ENCODE assay signal across 8 mouse cellular contexts in genomic region chr3:58416726-58417437, GRCm38 (mm10). TPM values are rescaled to one million over a fixed set of nuclear protein-coding genes. Genes with fewer than 3 reads are reported as not detected.
A peak's percentile ranks its signal among the peaks of the same experiment; 100 is the strongest.
DNase-seq lines count a peak whose midpoint lies in the region; ATAC-seq and TF ChIP-seq lines count a peak whose summit lies in the region.

No protein-coding gene starts in this region.

- H3K36me3 ChIP-seq in embryonic facial prominence, embryonic 10.5 days (replicated peaks) = peaks cover 9% of the 10 kb centered on the region; the same call in 1 of the 2 replicates
- no peaks in the 10 kb centered on the region for H3K36me3 ChIP-seq in intestine, postnatal 0 days (ENCODE audit: control insufficient read depth, insufficient read depth)
- H3K36me3 ChIP-seq in limb, embryonic 12.5 days = peaks cover 7% of the 10 kb centered on the region; the same call in 1 of the 2 replicates
- no peaks in the 10 kb centered on the region for H3K36me3 ChIP-seq in midbrain, embryonic 13.5 days
- no peaks in the 10 kb centered on the region for H3K36me3 ChIP-seq in small intestine, adult 2 months (ENCODE audit: control insufficient read depth, insufficient read depth, low read length)

- H3K9ac ChIP-seq in intestine, postnatal 0 days (ENCODE audit: low read depth, low read length) = peak overlapping the region; percentile 91
- peak overlapping the region; percentile 98 for H3K9ac ChIP-seq in limb, embryonic 12.5 days (replicated peaks)
- H3K9ac ChIP-seq in midbrain, embryonic 13.5 days (replicated peaks) = peak overlapping the region; percentile 99

- H3K27me3 ChIP-seq in embryonic facial prominence, embryonic 10.5 days (replicated peaks; ENCODE audit: low read depth, poor library complexity, severe bottlenecking) = no peaks in the 10 kb centered on the region
- H3K27me3 ChIP-seq in intestine, postnatal 0 days (replicated peaks; ENCODE audit: control insufficient read depth, insufficient read depth, low read length) = no peaks in the 10 kb centered on the region
- no peaks in the 10 kb centered on the region for H3K27me3 ChIP-seq in limb, embryonic 12.5 days
- H3K27me3 ChIP-seq in midbrain, embryonic 13.5 days = no peaks in the 10 kb centered on the region
- no peaks in the 10 kb centered on the region for H3K27me3 ChIP-seq in small intestine, adult 2 months (ENCODE audit: control insufficient read depth, insufficient read depth, low read length)

- peak overlapping the region; percentile 97 for H3K27ac ChIP-seq in embryonic facial prominence, embryonic 10.5 days (replicated peaks)
- peak overlapping the region; percentile 100 for H3K27ac ChIP-seq in intestine, postnatal 0 days (ENCODE audit: low read depth, low read length)
- peak overlapping the region; percentile 100 for H3K27ac ChIP-seq in limb, embryonic 12.5 days
- peak overlapping the region; percentile 99 for H3K27ac ChIP-seq in midbrain, embryonic 13.5 days
- peak overlapping the region; percentile 98 for H3K27ac ChIP-seq in small intestine, adult 2 months (ENCODE audit: insufficient read depth, low read depth, low read length)

- H3K4me3 ChIP-seq in embryonic facial prominence, embryonic 10.5 days = peak overlapping the region; percentile 98
- peak overlapping the region; percentile 89 for H3K4me3 ChIP-seq in intestine, postnatal 0 days (ENCODE audit: low read depth, low read length)
- H3K4me3 ChIP-seq in limb, embryonic 12.5 days (replicated peaks) = peak overlapping the region; percentile 97
- H3K4me3 ChIP-seq in midbrain, embryonic 13.5 days (replicated peaks) = peak overlapping the region; percentile 100
- peak overlapping the region; percentile 65 for H3K4me3 ChIP-seq in small intestine, adult 2 months (ENCODE audit: low read depth, low read length)

- peaks cover 43% of the 10 kb centered on the region for H3K4me1 ChIP-seq in embryonic facial prominence, embryonic 10.5 days
- H3K4me1 ChIP-seq in intestine, postnatal 0 days (replicated peaks; ENCODE audit: control insufficient read depth, insufficient read depth, low read length) = 0 out of 2 replicates have a peak, but pooled peaks cover 9% of the 10 kb centered on the region
- H3K4me1 ChIP-seq in limb, embryonic 12.5 days (replicated peaks) = peaks cover 11% of the 10 kb centered on the region
- peaks cover 35% of the 10 kb centered on the region for H3K4me1 ChIP-seq in midbrain, embryonic 13.5 days (replicated peaks)
- H3K4me1 ChIP-seq in small intestine, adult 2 months (ENCODE audit: control insufficient read depth, insufficient read depth, insufficient read length, low read length) = no peaks in the 10 kb centered on the region

- DNase-seq in cerebellum, adult 11 months = peak; percentile 47
- no peak for DNase-seq in cerebellum, adult 18-20 months
- DNase-seq in embryonic facial prominence, embryonic 10.5 days (ENCODE audit: low spot score) = no peak

- 0 out of 2 replicates have a peak, but pooled peaks have one; percentile 9 for TF ChIP-seq POLR2A in small intestine, adult 2 months (IDR thresholded peaks at IDR 0.05; ENCODE audit: low read depth, low read length)

- under 1% methylated on average over 39 of the region's 39 CpGs for WGBS in embryonic facial prominence, embryonic 10.5 days
- WGBS in intestine, postnatal 0 days = under 1% methylated on average over 39 of the region's 39 CpGs
- under 1% methylated on average over 39 of the region's 39 CpGs for WGBS in limb, embryonic 12.5 days
- WGBS in midbrain, embryonic 13.5 days = 1% methylated on average over 39 of the region's 39 CpGs
- WGBS in small intestine, adult 2 months = under 1% methylated on average over 39 of the region's 39 CpGs

- peak overlapping the region; percentile 94 for H3K4me2 ChIP-seq in intestine, postnatal 0 days (replicated peaks; ENCODE audit: low read depth)
- peak overlapping the region; percentile 100 for H3K4me2 ChIP-seq in limb, embryonic 12.5 days
- peak overlapping the region; percentile 97 for H3K4me2 ChIP-seq in midbrain, embryonic 13.5 days (replicated peaks)

- ATAC-seq in granulocyte monocyte progenitor cell, adult 5-6 weeks (replicated peaks; ENCODE audit: poor library complexity, severe bottlenecking) = peak; percentile 18
- peak; percentile 47 for ATAC-seq in intestine, postnatal 0 days
- ATAC-seq in limb, embryonic 12.5 days (ENCODE audit: insufficient number of reproducible peaks, insufficient read depth, low FRiP score, low TSS enrichment, low read depth) = peak; percentile 32; the same call in 1 of the 2 replicates
- peak; percentile 61 for ATAC-seq in midbrain, embryonic 13.5 days

- no peak for TF ChIP-seq CTCF in intestine, postnatal 0 days (IDR thresholded peaks at IDR 0.05; ENCODE audit: low read depth)
- TF ChIP-seq CTCF in small intestine, adult 2 months (IDR thresholded peaks at IDR 0.05; ENCODE audit: extremely low read depth, insufficient read length, insufficient replicate concordance, low read depth, low read length) = no peak

- no peaks in the 10 kb centered on the region for H3K9me3 ChIP-seq in embryonic facial prominence, embryonic 10.5 days
- no peaks in the 10 kb centered on the region for H3K9me3 ChIP-seq in intestine, postnatal 0 days (ENCODE audit: control insufficient read depth)
- H3K9me3 ChIP-seq in limb, embryonic 12.5 days = no peaks in the 10 kb centered on the region
- no peaks in the 10 kb centered on the region for H3K9me3 ChIP-seq in midbrain, embryonic 13.5 days

RNA-seq across cellular contexts. Expression of gene Tsc22d2, which starts 2.4 kb away (rescaled TPM):
- polyA plus RNA-seq in embryonic facial prominence, embryonic 10.5 days (2016; fragmentation: Nextera tagmentation; extraction: Ambion mirVana) = 7.5 and 9.5 TPM in 2 replicates
- total RNA-seq in granulocyte monocyte progenitor cell, adult 5-6 weeks (2014; fragmentation: Nextera tagmentation) = 9.2 and 14.0 TPM in 2 replicates
- total RNA-seq in granulocyte monocyte progenitor cell, adult 5-6 weeks (2017) = 7.9 and 11.0 TPM in 2 replicates
- 10.5 and 13.2 TPM in 2 replicates for polyA plus RNA-seq in intestine, postnatal 0 days (2015; fragmentation: Nextera tagmentation; extraction: Ambion mirVana)
- 12.6 and 14.5 TPM in 2 replicates for polyA plus RNA-seq in limb, embryonic 12.5 days (2016; fragmentation: Nextera tagmentation; extraction: Ambion mirVana)
- polyA plus RNA-seq in midbrain, embryonic 13.5 days (2015; fragmentation: Nextera tagmentation; extraction: Ambion mirVana) = 8.0 and 8.7 TPM in 2 replicates
- polyA plus RNA-seq in small intestine, adult 2 months (2012; rRNA removed) = 12.6 and 26.8 TPM in 2 replicates
